Mouse (Mus musculus) megakaryocyte, embryonic 14.5 days (primary cell): ENCODE measurements around the gene Nrarp. TPM values are rescaled to one million over a fixed set of nuclear protein-coding genes. Genes with fewer than 3 reads are reported as not detected.

ENCODE experiments used
- H3K27me3 ChIP-seq: replicated peaks from 2 replicates; pipeline ENCODE3; 2012; ENCODE audit warnings: inconsistent platforms
- H3K36me3 ChIP-seq: replicated peaks from 2 replicates; pipeline ENCODE3; 2012; ENCODE audit warnings: low read length, inconsistent platforms, mixed read lengths
- H3K4me1 ChIP-seq: 2 replicates; pipeline ENCODE4 v1.6.1; 2012; ENCODE audit warnings: inconsistent platforms
- H3K4me3 ChIP-seq: replicated peaks from 2 replicates; pipeline ENCODE3; 2012; ENCODE audit warnings: moderate library complexity, mild to moderate bottlenecking, inconsistent platforms
- H3K9me3 ChIP-seq: 2 replicates; pipeline ENCODE4 v1.6.1; 2012; ENCODE audit warnings: inconsistent platforms
- FLI1 ChIP-seq: IDR thresholded peaks from 2 replicates; pipeline ENCODE4 v1.6.1; 2012; ENCODE audit warnings: low read length, inconsistent platforms, mixed read lengths
- GATA1 ChIP-seq: IDR thresholded peaks from 3 replicates; pipeline ENCODE4 v1.6.1; 2012; ENCODE audit warnings: mixed read lengths, low read length, inconsistent platforms, borderline replicate concordance
- polyA plus RNA-seq: library from polyadenylated mRNA; stranded (reverse); fragments of >175 nt; gene quantifications from 2 replicates; pipeline ENCODE4 v1.2.3, GENCODE M21; 2012; ENCODE audit warnings: low replicate concordance; ENCODE audit not compliant: insufficient read depth

Gene Nrarp
- polyA plus RNA-seq, 1 experiment = 8.1 TPM

GRCm38 (mm10) chr2:25173821-25174220 lies 6.7 kb upstream of the Nrarp start:
- Histone ChIP-seq H3K27me3 (peaks cover 63% of the 10 kb centered on the region), H3K36me3 (no peaks in the 10 kb centered on the region), H3K4me1 (peaks cover 85% of the 10 kb centered on the region), H3K4me3 (no peak overlapping the region), H3K9me3 (no peaks in the 10 kb centered on the region)
- no peak for TF ChIP-seq FLI1
- TF ChIP-seq GATA1 = no peak

GRCm38 (mm10) chr2:25174866-25175689 lies 5.5 kb upstream of the Nrarp start:
- Histone ChIP-seq H3K4me3 (no peak overlapping the region), H3K27me3 (peaks cover 65% of the 10 kb centered on the region), H3K36me3 (no peaks in the 10 kb centered on the region), H3K9me3 (no peaks in the 10 kb centered on the region), H3K4me1 (peaks cover 88% of the 10 kb centered on the region)
- TF ChIP-seq GATA1 (no peak), FLI1 (no peak)

GRCm38 (mm10) chr2:25175690-25176078 lies 4.9 kb upstream of the Nrarp start:
- TF ChIP-seq FLI1 = no peak
- TF ChIP-seq GATA1 = no peak
- Histone ChIP-seq H3K9me3 (no peaks in the 10 kb centered on the region), H3K27me3 (peaks cover 62% of the 10 kb centered on the region), H3K4me1 (peaks cover 88% of the 10 kb centered on the region), H3K36me3 (no peaks in the 10 kb centered on the region), H3K4me3 (no peak overlapping the region)

GRCm38 (mm10) chr2:25176573-25176972 lies 4.0 kb upstream of the Nrarp start:
- no peak for TF ChIP-seq GATA1
- no peak for TF ChIP-seq FLI1
- Histone ChIP-seq H3K9me3 (no peaks in the 10 kb centered on the region), H3K27me3 (peaks cover 63% of the 10 kb centered on the region), H3K36me3 (no peaks in the 10 kb centered on the region), H3K4me1 (peaks cover 88% of the 10 kb centered on the region), H3K4me3 (no peak overlapping the region)

- peaks cover 88% of the 10 kb centered on the region for H3K4me1 ChIP-seq
- no peak for TF ChIP-seq FLI1
- TF ChIP-seq GATA1 = no peak
- no peaks in the 10 kb centered on the region for H3K36me3 ChIP-seq
- H3K9me3 ChIP-seq = no peaks in the 10 kb centered on the region
- peak overlapping the region; percentile 25 for H3K4me3 ChIP-seq
- H3K27me3 ChIP-seq = peaks cover 62% of the 10 kb centered on the region
Measured at GRCm38 (mm10) chr2:25177076-25177475, 3.5 kb upstream of the Nrarp start.

GRCm38 (mm10) chr2:25177685-25178084 lies 2.9 kb upstream of the Nrarp start:
- no peaks in the 10 kb centered on the region for H3K36me3 ChIP-seq
- peaks cover 87% of the 10 kb centered on the region for H3K4me1 ChIP-seq
- TF ChIP-seq FLI1 (no peak), GATA1 (no peak)
- H3K27me3 ChIP-seq = peaks cover 62% of the 10 kb centered on the region
- H3K4me3 ChIP-seq = no peak overlapping the region
- H3K9me3 ChIP-seq = no peaks in the 10 kb centered on the region

GRCm38 (mm10) chr2:25178285-25178972 lies 2.1 kb upstream of the Nrarp start:
- no peak for TF ChIP-seq FLI1
- no peak for TF ChIP-seq GATA1
- Histone ChIP-seq H3K9me3 (no peaks in the 10 kb centered on the region), H3K4me3 (peak overlapping the region; percentile 29), H3K36me3 (no peaks in the 10 kb centered on the region), H3K27me3 (peaks cover 62% of the 10 kb centered on the region), H3K4me1 (peaks cover 87% of the 10 kb centered on the region)

GRCm38 (mm10) chr2:25179566-25180217 lies 866 bp upstream of the Nrarp start:
- TF ChIP-seq GATA1 = no peak
- TF ChIP-seq FLI1 = no peak
- Histone ChIP-seq H3K9me3 (no peaks in the 10 kb centered on the region), H3K36me3 (peaks cover 4% of the 10 kb centered on the region), H3K4me3 (peak overlapping the region; percentile 96), H3K4me1 (peaks cover 89% of the 10 kb centered on the region), H3K27me3 (peaks cover 60% of the 10 kb centered on the region)

GRCm38 (mm10) chr2:25180973-25181890 lies 674 bp downstream of the Nrarp start:
- H3K4me3 ChIP-seq = peak overlapping the region; percentile 96
- TF ChIP-seq GATA1 = no peak
- no peak for TF ChIP-seq FLI1
- peaks cover 96% of the 10 kb centered on the region for H3K4me1 ChIP-seq
- H3K9me3 ChIP-seq = no peaks in the 10 kb centered on the region
- H3K27me3 ChIP-seq = peaks cover 62% of the 10 kb centered on the region
- peaks cover 8% of the 10 kb centered on the region for H3K36me3 ChIP-seq
